Comparison of ENCODE assay signal across 21 mouse cellular contexts in genomic region chr3:93580946-93581345, GRCm38 (mm10). TPM values are rescaled to one million over a fixed set of nuclear protein-coding genes. Genes with fewer than 3 reads are reported as not detected.
A peak's percentile ranks its signal among the peaks of the same experiment; 100 is the strongest.
DNase-seq lines count a peak whose midpoint lies in the region; ATAC-seq and TF ChIP-seq lines count a peak whose summit lies in the region.
"Had no signal": no experiment of that assay in that cellular context is flagged by ENCODE, and none has a peak within 500 bp of the region (broad histone marks: within the 10 kb centered on the region; RNA-seq: fewer than 3 reads in every experiment).

No protein-coding gene starts in this region.

- CTCF ChIA-PET in Patski (lab: Charles Lee): interaction anchor here (1.2 to 42.5 kb wide), 6 partner anchors 9 to 56 kb away, joined by 3 to 811 read pairs (median 12); partner anchors contain the start of gene S100a10

- H3K4me2 ChIP-seq in intestine, embryonic 15.5 days (replicated peaks): no peak overlapping the region
- H3K4me2 ChIP-seq: hindbrain, embryonic 13.5 days; liver, embryonic 12.5 days; neural tube, embryonic 12.5 days had no signal

- DNase-seq in Patski (ENCODE audit: low read depth, low spot score): no peak
- peak; percentile 26 for DNase-seq in embryonic facial prominence, embryonic 10.5 days (ENCODE audit: low spot score)
- peak; percentile 35 for DNase-seq in lung, postnatal 36 days
- no peak for DNase-seq in layer of hippocampus, postnatal 10 days (ENCODE audit: low spot score in 2 of 2)
- no peak for DNase-seq in ovary, postnatal 10 days (ENCODE audit: low spot score)
- DNase-seq: adrenal gland, postnatal 10 days; cerebellum, adult 11-12 months; cerebellum, postnatal 25 days; gastrocnemius, postnatal 10 days; heart, postnatal 14 days; kidney, adult 18-20 months; kidney, postnatal 14 days; right cerebral cortex, postnatal 14 days had no signal

- in situ Hi-C loops in Patski (cut with MboI; ENCODE audit: low pct_unique_long_range_greater_than_20kb): no loop called here

- H3K4me3 ChIP-seq in embryonic facial prominence, embryonic 10.5 days: no peak overlapping the region
- no peak overlapping the region for H3K4me3 ChIP-seq in intestine, embryonic 15.5 days (replicated peaks)
- H3K4me3 ChIP-seq: forebrain, embryonic 10.5 days; hindbrain, embryonic 13.5 days; liver, embryonic 12.5 days; midbrain, embryonic 10.5 days; neural tube, embryonic 12.5 days had no signal

- WGBS in embryonic facial prominence, embryonic 10.5 days: 56% methylated on average over 2 of the region's 2 CpGs
- 26% methylated on average over 2 of the region's 2 CpGs for WGBS in intestine, embryonic 15.5 days

- H3K36me3 ChIP-seq in embryonic facial prominence, embryonic 10.5 days (replicated peaks): no peaks in the 10 kb centered on the region
- no peaks in the 10 kb centered on the region for H3K36me3 ChIP-seq in intestine, embryonic 15.5 days
- H3K36me3 ChIP-seq: forebrain, embryonic 10.5 days; G1E; hindbrain, embryonic 13.5 days; liver, embryonic 12.5 days; midbrain, embryonic 10.5 days; neural tube, embryonic 12.5 days had no signal

- H3K4me1 ChIP-seq in embryonic facial prominence, embryonic 10.5 days: no peaks in the 10 kb centered on the region
- H3K4me1 ChIP-seq in intestine, embryonic 15.5 days (replicated peaks): no peaks in the 10 kb centered on the region
- H3K4me1 ChIP-seq: forebrain, embryonic 10.5 days; hindbrain, embryonic 13.5 days; liver, embryonic 12.5 days; midbrain, embryonic 10.5 days; neural tube, embryonic 12.5 days had no signal

- no peak overlapping the region for H3K9ac ChIP-seq in intestine, embryonic 15.5 days
- H3K9ac ChIP-seq: hindbrain, embryonic 13.5 days; liver, embryonic 12.5 days; neural tube, embryonic 12.5 days had no signal

- POLR2A ChIA-PET in Patski (lab: Charles Lee): interaction anchor here (0.7 to 2.3 kb wide), 4 partner anchors 8 to 567 kb away, joined by 3 to 7 read pairs (median 6); partner anchors contain the start of gene S100a10

- H3K27ac ChIP-seq in embryonic facial prominence, embryonic 10.5 days (replicated peaks): no peak overlapping the region
- H3K27ac ChIP-seq in intestine, embryonic 15.5 days: peak overlapping the region; percentile 74; the same call in 1 of the 2 replicates
- H3K27ac ChIP-seq: forebrain, embryonic 10.5 days; hindbrain, embryonic 13.5 days; liver, embryonic 12.5 days; midbrain, embryonic 10.5 days; neural tube, embryonic 12.5 days had no signal

- no peaks in the 10 kb centered on the region for H3K27me3 ChIP-seq in Patski
- no peaks in the 10 kb centered on the region for H3K27me3 ChIP-seq in embryonic facial prominence, embryonic 10.5 days (replicated peaks; ENCODE audit: low read depth, poor library complexity, severe bottlenecking)
- no peaks in the 10 kb centered on the region for H3K27me3 ChIP-seq in intestine, embryonic 15.5 days (replicated peaks)
- H3K27me3 ChIP-seq: hindbrain, embryonic 13.5 days; liver, embryonic 12.5 days; neural tube, embryonic 12.5 days had no signal

- TF ChIP-seq CTCF in Patski (IDR thresholded peaks at IDR 0.05): no peak

- ATAC-seq in Patski: peak; percentile 70
- ATAC-seq in intestine, embryonic 15.5 days: peak; percentile 66
- ATAC-seq in CD4-positive, CD25-positive, alpha-beta regulatory T cell, adult 4 months: no peak
- ATAC-seq: liver, embryonic 12.5 days had no signal

- no peaks in the 10 kb centered on the region for H3K9me3 ChIP-seq in embryonic facial prominence, embryonic 10.5 days
- H3K9me3 ChIP-seq in intestine, embryonic 15.5 days: no peaks in the 10 kb centered on the region
- H3K9me3 ChIP-seq: forebrain, embryonic 10.5 days; hindbrain, embryonic 13.5 days; liver, embryonic 12.5 days; midbrain, embryonic 10.5 days; neural tube, embryonic 12.5 days had no signal

RNA-seq across cellular contexts. Expression of gene S100a10, which starts 26.1 kb away (rescaled TPM):
- 981 TPM for polyA plus RNA-seq in Patski (2021)
- polyA plus RNA-seq in embryonic facial prominence, embryonic 10.5 days (2016; fragmentation: Nextera tagmentation; extraction: Ambion mirVana): 118 and 146 TPM in 2 replicates
- polyA plus RNA-seq in intestine, embryonic 15.5 days (2015; fragmentation: Nextera tagmentation; extraction: Ambion mirVana): 640 and 689 TPM in 2 replicates
- 100 to 1,000 TPM; 693 to 848 TPM for polyA plus RNA-seq in CD4-positive, CD25-positive, alpha-beta regulatory T cell, adult 4 months (2017; shearing (Covaris generic))
- total RNA-seq in layer of hippocampus, postnatal 10 days (2021): 10 to 100 TPM; 66.3 to 71.8 TPM
- total RNA-seq: G1E had no signal
- polyA plus RNA-seq: G1E had no signal

Comparison
In these comparisons a context has a peak if more than half of its experiments do, and no peak if none do; other contexts are left out.
1. DNase-seq: peak in embryonic facial prominence, embryonic 10.5 days (single experiment) and lung, postnatal 36 days (single experiment); none in Patski (single experiment), layer of hippocampus, postnatal 10 days (0 of 2) and ovary, postnatal 10 days (single experiment).